Mouse (Mus musculus): ENCODE results near the gene Zswim5.

DNA sequence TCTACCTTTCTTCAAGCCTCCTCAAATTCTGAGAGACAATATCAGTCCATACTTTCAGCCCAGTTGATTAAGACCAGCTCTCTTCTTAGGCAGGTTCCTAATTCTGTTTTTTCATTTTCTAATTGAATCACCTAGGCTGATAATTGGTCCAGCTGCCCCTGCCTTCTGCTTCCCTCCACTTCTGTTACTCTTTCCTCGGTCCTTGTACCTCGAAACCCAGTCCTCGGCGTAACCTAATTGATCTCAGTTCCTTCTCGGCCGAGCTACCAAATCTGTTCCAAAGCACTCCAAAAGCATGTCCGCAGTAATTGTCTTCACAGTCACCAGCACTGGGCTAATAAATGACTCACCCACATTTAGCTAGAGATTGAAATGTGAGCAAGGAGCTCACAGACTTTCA lies 77.8 kb downstream of the Zswim5 start:
- TF ChIP-seq POLR2A (IDR thresholded peaks at IDR 0.05; ENCODE audit: insufficient read depth, low read length) (no peak), CTCF (IDR thresholded peaks at IDR 0.05; ENCODE audit: low read depth, low read length) (no peak)

Measured in ES-Bruce4 (cell line).